Mouse (Mus musculus): ENCODE measurements around the gene Cmklr1.

DNA sequence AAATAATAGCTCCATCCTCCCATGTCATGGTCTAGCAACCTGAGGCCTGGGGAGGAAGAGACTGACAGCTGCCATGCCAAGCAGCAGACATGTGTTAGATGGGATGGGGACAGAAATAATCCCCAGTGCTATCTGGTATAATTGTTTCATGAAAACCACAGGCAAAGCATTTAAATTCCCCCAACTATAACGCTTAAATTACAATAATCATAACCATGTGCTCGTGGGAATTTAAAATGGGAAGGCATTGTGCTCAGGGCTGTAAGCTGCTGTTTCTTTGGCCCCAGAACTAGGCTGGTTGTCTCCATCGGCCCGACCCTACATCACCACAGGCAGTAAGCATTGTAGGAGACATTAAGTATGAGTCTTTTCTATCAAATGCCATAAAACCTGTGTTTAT lies 49.4 kb downstream of the Cmklr1 start:
- no peak for TF ChIP-seq POLR2A (IDR thresholded peaks at IDR 0.05; ENCODE audit: control insufficient read depth, extremely low read depth, insufficient read depth, low read length, poor library complexity)
- no peak for TF ChIP-seq CTCF (IDR thresholded peaks at IDR 0.05; ENCODE audit: borderline replicate concordance, control insufficient read depth, extremely low read depth, insufficient read depth, low read length, poor library complexity)
